Mouse (Mus musculus) layer of hippocampus, adult 9-10 months (tissue): ENCODE data around the gene Camkk1.
A peak's percentile ranks its signal among the peaks of the same experiment; 100 is the strongest.

Experiments used
- DNase-seq: peaks from one replicate; pipeline ENCODE4 v3.0.0; 2022; ENCODE audit warnings: low spot score

Gene Camkk1

DNA sequence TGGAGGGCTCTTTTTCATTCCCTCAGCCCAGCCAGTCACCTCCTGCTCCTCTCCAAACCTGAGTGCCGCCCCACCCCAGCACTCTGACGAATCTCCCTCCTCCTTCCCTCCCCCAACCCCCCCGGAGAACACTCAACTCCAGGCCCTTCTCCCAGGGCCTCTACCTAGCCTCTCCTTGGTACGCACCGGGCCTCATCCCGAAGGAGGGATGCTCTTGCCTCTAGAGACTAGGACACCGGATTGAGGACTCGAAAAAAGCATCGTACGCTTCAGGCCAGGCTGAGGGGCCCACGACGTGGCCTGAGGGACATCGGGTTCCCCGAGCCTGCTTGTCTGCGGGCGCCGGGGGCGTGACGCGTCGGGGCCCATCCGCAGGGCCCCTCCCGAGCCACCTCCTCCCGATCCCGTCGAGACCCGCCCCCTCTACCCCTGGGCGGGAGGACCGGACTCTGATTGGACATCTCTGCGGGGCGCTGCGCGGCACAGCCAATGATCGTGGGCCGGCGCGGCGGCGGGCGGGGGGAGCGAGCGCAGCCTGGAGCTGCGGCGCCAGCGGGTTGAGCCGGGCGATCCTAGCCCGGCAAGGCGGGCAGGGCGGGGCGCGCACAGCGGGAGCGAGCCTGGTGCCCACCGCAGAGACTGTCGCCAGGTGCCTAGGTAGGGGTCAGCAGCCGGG lies at the start of gene Camkk1:
TSS of gene Camkk1 (plus strand) at position 538 of the 676 bp plus-strand sequence.
- DNase-seq, result peak; percentile 77

DNA sequence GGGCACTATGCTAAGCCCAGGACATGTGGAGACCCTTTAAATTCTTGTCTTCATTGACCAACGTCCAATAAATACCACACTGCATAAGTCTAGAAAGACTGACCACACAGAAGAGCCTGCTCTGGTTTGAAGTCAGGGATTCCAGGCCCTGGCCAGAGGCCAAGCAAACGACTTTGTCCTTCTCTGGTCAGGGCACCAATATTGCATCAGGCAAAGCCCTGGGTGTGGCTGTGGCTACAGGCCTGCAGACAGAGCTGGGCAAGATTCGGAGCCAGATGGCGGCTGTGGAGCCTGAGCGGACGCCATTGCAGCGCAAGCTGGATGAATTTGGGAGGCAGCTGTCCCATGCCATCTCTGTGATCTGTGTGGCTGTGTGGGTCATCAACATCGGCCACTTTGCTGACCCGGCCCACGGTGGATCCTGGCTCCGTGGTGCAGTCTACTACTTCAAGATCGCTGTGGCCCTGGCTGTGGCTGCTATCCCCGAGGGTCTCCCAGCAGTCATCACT lies 43.8 kb upstream of the Camkk1 start:
- DNase-seq, result no peak

DNA sequence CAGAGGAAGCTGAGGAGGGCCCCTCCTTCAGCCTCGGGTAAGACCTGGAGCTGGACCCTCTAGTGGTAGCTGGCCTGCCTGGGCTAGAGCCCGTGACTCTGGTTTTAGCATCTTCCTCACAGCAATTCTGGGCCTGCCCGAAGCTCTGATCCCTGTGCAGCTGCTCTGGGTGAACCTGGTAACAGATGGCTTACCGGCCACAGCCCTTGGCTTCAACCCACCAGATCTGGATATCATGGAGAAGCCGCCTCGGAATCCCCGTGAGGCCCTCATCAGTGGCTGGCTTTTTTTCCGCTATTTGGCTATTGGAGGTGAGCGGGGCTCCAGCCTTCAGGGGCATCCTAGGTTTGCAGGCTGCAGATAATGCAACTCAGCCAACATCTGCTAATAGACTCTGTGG lies 36.3 kb upstream of the Camkk1 start:
- no peak for DNase-seq

DNA sequence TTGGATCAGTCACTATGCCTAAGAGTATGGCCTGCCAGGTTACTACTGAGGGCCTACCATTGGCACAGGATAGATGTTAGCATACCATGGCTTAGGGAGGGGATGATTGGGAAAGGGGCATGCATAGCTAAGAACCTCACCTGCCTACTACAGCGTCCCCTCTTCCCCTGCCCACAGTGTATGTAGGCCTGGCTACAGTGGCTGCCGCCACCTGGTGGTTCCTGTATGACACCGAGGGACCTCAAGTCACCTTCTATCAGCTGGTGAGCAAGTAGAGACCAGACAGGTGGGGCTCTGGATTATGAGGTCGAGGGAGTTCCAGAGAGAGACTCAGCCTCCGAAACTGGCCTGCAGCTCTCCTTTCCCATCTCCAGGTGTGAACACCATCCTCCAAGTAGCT lies 35.5 kb upstream of the Camkk1 start:
- no peak for DNase-seq

DNA sequence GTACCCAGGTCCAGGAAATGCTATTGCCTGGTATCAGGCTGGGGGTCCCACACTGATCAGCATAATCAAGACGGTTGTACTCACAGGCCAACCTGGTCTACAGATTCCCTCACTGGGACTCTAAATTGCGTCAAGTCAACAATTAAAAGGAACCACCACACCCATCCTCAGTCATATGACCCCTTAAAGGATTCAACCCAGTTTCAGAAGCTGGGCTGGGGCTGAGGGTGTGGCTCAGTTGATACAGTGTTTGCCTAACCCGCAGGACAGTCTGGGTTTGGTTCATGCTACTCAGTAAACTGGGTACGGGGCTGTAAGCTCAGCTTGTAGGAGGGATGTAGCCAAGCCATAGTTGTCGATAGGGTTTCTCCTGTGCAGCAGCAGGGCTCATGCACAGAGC lies 32.1 kb upstream of the Camkk1 start:
- no peak for DNase-seq

DNA sequence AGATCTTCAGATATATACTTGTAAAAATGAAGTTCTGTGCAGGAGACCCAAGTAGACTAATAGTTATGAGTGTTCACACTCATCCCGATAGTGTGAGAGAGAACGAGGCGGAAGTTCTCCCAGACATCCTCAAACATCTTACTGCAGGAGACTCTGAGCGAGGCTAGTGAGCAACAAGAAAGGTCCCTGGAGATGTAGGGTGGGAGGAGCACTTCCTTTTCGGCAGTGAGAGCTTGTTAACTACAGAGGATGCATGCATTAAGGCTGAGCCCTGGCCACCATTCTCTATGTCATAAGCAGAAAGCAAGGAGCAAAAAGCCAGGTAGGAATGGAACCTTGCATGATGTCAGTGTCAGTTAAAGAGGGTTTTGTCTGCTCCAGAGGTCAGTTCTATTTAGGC lies 31.6 kb upstream of the Camkk1 start:
- no peak for DNase-seq

DNA sequence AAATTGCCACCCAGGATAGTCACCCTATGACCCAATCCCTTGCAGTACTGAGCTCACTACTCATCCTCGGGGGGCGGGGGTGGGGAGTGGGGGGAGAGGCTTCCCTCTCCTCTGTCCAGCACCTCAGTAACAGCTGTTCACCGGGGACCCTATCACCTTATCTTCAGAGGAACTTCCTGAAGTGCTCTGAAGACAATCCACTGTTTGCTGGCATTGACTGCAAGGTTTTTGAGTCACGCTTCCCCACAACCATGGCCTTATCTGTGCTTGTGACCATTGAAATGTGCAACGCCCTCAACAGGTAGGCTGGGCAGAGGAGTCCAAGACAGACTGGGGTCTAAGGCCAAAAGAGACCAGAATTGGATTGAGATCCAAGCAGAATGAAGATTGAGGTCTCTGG lies 31.0 kb upstream of the Camkk1 start:
- no peak for DNase-seq

DNA sequence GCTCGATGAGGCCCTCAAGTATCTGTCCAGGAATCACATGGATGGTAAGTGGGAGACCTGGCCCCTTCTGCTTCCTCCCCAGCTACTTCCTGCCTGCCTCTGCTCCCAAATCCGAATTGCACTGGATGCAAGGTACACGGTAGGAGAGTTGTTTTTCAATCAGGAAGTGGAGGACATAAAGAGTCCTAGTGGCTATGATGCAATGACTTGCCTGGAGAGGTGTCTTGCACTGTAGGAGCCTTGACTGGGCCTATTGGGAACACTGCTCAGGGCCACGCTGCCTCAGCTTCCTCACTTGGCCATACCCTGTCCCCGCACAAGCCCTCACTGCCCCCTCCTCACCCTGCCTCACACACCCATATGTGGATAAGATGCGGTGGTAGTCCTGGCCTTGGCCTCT lies 29.8 kb upstream of the Camkk1 start:
- no peak for DNase-seq

DNA sequence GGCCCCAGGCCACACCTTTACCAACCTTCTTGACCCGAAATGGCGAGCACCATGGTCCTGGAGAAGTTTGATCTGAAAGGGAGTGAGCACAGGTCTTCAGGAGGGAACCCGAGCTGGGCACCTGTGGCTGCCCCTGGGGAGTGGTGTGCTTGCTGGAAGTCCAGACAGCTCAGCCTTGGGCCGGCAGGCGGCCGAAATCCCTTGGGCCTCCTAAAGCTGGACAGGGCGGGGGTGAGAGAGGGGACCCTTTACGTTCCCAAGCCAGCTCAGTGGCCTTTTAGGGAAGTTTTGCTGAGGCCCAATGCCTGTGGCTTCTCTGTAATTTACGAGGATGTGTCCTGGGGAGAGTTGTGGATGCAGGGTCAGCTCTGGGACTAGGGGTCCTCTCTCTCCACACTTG lies 28.1 kb upstream of the Camkk1 start:
- DNase-seq, result no peak

DNA sequence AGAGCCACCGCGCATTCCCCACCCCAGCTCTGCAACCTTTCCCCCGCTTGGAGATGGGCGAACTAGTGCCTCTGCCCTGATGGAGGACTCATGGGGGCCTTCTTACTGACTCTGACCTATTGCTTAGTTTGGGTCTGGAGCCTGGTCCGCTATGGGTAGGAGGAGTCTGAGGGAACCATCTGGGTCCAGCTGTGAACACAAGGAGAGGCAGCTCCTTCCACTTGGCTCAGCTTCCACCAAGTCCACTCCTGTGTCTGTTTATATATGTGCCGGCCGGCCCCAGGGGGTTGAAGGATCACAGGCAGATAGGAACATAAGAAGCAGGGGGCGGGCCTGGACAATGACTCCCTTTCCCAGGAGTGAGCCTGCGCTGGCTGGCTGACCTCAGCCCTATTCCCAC lies 26.8 kb upstream of the Camkk1 start:
- DNase-seq, result no peak

DNA sequence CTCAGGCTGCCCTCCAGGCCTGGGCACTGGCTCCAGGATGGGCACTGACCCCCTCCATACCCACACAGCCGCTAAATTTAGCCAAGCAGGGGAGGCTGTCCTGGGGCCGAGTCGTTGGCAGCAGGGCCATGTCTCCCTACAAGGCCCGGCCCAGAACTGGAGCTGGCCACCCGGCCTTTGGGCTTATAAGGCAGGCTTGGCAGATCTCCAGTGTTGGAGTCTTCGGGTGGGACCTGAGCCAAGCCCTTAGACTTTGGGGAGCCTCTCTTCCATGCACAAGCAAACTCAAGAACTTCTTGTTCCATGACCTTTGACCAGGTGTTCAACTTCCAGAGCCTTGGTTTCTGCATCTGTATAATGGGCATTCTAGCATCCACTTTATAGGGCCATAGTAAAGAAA lies 22.5 kb upstream of the Camkk1 start:
- no peak for DNase-seq

DNA sequence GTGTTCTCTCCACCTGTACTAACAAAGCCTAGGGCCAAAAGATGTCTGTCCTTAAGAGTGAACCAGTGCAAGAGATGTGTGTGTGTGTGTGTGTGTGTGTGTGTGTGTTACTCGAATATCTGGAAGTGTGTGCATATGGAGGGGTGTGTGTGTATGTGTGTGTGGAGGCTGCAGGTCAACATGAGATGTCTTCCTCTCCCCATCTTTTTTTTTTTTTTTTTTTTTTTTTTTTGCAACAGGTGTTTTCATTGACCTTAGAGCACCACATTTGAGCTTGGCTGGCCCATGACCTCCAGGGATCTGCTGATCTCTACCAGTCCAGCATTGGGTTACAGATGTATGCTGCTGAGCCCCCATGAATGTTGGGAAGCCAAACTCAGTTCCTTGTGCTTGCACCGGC lies 22.0 kb upstream of the Camkk1 start:
- DNase-seq, result no peak

DNA sequence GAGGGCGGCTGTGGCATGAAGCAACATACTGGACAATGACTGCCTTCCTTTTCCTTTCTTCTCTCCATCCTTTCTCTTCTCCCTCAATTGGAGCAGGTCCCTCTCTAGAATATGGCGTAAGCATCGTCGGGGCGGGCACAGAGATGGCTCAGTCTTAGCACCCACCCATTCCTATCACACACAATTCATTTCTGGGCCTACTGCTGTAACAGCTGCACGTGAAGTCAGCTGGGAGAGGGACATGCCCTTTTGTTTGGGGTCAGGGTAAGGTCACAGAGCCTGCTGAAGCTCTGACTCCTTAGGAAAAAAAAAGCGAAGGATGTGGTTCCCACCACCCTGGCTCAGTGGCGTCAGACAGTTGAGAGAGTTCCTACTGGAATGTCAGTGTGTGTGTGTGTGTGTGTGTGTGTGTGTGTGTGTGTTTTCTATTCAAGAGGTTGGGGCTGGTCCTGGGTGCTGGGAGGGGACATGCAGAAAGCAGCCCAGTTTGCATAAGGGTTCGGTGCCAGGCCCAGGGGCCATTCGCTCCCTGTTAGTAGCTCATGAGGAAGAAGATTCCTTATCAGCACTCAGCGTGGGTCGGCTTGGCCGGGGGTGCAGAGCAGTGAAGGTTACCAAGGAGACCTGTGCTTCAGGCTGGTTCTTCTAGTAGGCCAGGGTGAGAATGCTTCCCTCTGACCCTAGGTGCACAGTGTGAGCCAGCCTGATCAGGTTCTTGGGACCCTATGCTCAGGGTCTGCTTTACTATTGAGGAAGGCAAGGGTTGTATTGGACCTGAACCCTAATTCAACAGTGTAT lies 21.1 kb upstream of the Camkk1 start:
- DNase-seq, result no peak

DNA sequence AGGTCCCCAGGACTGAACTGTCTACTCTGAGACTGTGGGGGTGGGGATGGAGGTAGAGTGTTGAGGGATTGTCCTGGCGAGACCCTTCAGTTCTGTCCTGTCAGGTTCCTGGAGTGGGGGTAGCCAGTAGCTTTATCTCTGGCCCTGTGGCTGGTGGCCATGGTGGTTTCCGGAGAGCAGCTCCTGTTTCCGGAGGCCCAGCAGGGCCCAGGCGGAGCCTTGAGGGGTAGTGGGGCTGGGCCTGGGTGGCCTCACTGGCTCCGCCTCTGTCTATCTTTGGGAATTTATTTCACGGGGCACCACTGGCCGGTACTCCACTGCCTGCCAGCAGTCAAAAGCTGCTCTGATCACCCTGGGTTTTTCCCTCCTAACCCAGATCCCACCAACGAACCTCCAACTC lies 20.0 kb upstream of the Camkk1 start, which contains the start of gene P2rx1:
TSS of gene P2rx1 (plus strand) at position 333 of the 400 bp plus-strand sequence.
- no peak for DNase-seq

DNA sequence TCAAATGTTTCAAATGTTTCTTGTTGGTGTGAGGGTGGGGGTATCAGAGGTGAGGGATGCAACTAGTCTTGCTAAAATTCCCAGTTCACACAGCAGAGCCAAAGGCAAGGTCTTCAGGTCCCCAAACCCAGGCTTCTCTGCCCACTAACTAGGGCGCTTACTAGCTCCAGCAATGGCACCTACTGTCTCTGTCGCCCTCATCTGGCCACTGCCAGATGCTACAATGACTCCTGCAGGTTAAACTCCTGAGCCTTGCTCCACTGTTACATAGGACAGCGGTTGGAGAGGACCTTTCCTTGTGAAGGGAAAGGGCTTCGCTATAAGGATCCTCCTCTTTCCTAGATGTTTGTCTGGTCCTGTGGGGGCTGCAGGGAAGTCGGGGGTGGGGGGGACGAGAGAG lies 17.8 kb upstream of the Camkk1 start:
- no peak for DNase-seq

DNA sequence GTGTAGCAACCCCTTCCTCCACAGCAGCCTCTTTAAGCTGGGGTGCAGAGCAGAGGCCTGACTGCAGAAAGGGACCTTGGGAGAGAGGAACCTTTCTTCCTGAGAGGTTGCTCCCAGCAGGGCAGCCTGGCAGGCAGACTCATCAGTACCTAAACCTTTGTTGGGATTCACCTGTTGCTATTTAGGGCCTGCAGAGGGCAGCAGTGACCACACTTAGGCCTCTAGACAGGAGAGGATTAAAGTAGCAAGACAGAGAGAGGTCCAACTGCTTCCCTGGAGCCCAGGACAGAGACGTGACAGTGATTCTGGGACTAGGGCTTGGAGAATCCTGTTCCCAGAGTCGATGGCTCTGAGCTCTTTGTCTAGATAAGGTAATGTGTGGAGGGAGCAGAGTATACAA lies 12.4 kb upstream of the Camkk1 start:
- no peak for DNase-seq

DNA sequence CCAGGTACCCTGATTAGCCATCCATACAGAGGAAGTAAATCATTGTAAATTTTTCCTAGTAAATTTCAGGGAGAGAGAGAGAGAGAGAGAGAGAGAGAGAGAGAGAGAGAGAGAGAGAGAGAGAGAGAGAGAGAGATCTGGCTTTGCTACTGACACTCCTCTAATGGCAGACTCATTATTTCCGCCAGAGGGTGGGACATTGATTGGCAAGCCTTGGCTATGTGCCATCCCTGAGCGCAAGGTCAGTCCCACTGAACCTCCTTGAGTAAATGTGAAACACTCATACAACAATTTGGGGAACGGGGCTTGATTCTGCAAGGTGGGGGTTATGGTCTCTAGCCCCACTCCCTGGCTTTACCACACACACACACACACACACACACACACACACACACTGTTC lies 11.7 kb upstream of the Camkk1 start:
- no peak for DNase-seq

DNA sequence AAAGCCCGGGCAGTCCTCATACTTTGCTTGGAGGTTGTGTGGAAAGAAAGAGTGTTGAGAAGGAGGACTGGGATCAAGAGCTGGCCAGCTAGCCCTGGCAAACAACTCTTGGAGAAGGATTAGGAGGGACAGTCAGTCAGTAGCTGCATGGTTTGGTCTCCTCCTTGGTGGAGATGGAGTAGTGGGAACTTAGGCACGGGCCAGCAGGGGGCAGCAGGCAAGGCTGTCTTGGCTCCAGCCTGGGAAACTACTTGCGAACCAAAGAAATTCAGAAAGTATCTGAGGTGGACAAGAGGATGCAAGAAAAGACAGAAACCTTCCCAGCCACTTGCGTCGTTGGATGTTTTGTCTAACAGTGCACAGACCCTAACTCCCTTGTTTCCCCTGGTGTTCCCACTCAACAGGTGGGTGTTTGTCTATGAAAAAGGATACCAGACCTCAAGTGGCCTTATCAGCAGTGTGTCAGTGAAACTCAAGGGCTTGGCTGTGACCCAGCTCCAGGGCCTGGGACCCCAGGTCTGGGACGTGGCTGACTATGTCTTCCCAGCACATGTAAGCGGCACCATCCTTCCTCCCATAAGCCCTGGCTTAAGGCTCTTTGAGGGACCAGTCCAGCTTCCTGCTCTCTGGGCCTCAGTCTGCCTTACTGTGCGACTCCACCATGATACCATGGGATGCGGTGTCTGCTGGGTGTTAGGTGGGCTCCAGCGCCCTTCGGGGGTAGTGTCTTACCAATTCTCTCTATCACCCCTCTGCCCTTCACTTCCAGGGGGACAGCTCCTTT lies 10.9 kb upstream of the Camkk1 start:
- no peak for DNase-seq

DNA sequence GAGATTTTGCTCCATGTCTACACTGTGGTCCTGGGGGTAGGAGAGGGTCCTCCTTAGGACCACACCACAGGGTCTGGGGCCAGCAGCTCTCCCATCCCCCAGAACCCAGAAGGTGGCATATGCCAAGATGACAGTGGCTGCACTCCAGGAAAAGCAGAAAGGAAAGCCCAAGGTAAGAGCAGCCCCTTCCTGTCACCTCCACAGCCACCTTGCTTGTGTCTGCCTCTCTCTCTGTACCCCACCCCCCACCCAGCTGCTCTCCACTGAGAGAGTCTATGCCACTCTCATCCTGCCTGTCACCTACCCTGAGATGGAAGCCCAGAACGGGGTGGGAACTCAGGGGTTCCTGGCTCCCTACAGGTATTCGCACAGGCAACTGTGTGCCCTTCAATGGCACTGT lies 10.0 kb upstream of the Camkk1 start:
- no peak for DNase-seq

DNA sequence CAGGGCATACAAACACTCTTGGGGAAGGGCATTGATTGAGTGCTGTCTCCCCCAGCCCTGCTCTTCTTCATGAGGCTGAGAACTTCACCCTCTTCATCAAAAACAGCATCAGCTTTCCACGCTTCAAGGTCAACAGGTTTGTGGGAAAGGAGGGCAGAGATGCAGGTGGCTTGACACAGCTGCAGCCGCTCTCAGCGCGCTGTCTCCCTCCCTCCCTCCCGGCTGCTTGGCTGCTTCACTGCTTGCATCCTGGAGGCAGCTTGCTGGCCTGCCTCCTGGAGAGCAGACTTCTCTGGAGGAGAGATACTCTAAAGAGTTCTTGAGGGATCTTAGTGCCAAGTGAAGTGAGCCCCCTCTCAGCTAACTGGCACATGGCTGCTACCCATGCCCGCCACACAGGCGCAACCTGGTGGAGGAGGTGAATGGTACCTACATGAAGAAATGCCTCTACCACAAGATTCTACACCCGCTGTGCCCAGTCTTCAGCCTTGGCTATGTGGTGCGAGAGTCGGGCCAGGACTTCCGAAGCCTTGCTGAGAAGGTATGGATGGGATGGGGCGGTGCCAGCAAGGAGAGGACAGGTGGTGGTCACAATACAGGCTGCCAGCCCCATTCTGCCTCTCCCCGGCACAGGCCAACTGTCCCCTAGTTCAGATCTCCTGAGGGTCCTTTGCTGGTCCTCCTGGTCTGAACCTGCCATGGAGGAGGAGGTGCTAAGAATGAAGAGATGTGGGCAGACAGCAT lies 9.1 kb upstream of the Camkk1 start:
- no peak for DNase-seq

DNA sequence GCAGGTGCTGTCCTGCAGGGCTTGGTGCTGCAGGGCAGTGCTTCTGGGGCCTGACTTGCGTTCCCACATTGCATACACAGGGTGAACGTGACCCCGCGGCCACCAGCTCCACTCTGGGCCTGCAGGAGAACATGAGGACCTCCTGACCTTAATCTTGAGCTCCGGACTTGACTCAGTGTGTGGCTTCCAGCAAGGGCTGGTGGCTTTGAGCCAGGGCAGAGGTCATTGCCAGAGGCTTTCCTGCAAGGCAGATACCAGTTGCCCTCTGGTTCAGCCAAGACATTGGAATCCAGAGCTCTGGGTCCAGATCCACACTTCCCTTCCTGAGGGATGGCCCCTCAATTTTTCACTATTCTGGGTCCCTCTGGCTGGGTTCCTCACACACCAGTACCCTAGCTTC lies 4.8 kb upstream of the Camkk1 start:
- DNase-seq, result no peak

DNA sequence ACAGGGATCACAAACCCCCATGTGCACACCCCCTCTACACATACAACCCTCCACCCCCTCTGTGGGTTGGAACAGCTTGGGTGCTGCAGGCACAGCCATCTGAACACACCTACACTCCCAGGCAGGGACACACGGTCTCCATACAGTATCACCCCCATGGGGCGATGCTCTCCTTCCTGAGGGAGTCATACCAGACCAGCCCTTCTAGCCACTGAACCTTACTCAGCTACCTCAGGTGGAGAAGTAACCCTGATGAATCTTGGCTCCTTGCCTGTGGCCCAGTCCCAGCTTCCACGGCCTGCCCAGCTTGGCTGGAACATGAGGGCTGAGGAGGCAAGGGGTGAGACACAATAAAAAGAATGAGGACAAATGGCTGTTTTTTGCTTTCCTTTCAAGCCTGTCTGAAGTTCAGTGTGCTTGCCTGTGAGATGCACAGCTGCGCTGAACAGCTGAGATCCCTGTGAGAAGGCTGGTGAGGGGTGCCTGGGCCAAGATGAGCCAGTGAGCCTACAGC lies 3.9 kb upstream of the Camkk1 start:
- no peak for DNase-seq
